Mouse (Mus musculus) stomach, postnatal 0 days (tissue): ENCODE data around the gene Ift57.

Experiments
- CTCF ChIP-seq: IDR thresholded peaks from 2 replicates; pipeline ENCODE4 v1.5.1; 2016; ENCODE audit warnings: antibody characterized with exemption, low read depth, mild to moderate bottlenecking, moderate library complexity
- EP300 ChIP-seq: optimal IDR thresholded peaks from 2 replicates; pipeline ENCODE3; 2016; ENCODE audit warnings: antibody characterized with exemption

- no peak for TF ChIP-seq CTCF
- TF ChIP-seq EP300, result no peak
Measured at GRCm38 (mm10) chr16:49771609-49772396, 72.8 kb downstream of the Ift57 start.
